Mouse (Mus musculus): ENCODE measurements around the gene Dap. TPM values are rescaled to one million over a fixed set of nuclear protein-coding genes. Genes with fewer than 3 reads are reported as not detected.
A peak's percentile ranks its signal among the peaks of the same experiment; 100 is the strongest.

Gene Dap
- total RNA-seq (2014; rRNA removed; ENCODE audit: low replicate concordance) (36.8 and 162 TPM in 2 replicates), polyA plus RNA-seq (2015; fragmentation: Nextera tagmentation; extraction: Ambion mirVana) (47.5 and 50.3 TPM in 2 replicates)

DNA sequence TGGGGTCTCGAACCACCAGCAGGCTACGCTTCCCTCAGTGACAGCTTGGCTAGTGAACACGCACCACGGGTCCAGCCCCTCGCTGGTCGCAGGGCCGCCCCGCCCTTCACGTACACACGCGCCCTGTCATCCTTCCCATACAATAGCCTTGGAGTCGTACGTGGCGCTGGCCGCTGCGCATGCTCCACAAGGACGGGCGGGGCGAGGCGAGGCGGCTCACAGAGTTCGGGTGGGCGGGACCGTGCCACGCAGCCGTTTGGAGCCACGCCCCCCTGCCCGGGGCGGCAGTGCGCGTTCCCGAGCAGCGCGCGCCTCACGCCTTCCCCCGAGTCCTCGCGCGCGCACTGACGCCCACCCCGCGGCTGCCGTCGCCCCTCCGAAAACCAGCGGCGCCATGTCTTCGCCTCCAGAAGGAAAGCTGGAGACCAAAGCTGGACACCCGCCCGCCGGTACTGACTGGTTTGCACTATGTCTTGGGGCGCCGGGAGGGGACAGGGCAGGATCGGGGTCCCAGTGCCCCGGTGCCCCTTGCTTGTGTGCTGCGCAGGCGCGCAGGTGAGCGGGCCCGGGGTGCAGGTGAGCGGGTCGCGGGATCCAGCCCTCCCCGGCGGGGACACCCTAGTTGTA, at the start of gene Dap:
Gene Dap, plus strand, starts transcription at position 180 of the 627 bp plus-strand sequence.
- Histone ChIP-seq H3K36me3 (replicated peaks; ENCODE audit: control insufficient read depth, insufficient read depth, low read length) (no peaks in the 10 kb centered on the region), H3K27ac (ENCODE audit: low read depth) (peak within 1 kb of the TSS; percentile 89)
- peak; percentile 99 for ATAC-seq (ENCODE audit: insufficient read depth, low read depth)

GRCm38 (mm10) chr15:31176566-31176965, 47.5 kb upstream of the Dap start:
- no peak for DNase-seq (ENCODE audit: low spot score)
- TF ChIP-seq EP300 (IDR thresholded peaks at IDR 0.05; ENCODE audit: low read depth) (no peak), CTCF (IDR thresholded peaks at IDR 0.05; ENCODE audit: low read depth) (no peak)
- H3K9me3 ChIP-seq (replicated peaks; ENCODE audit: control insufficient read depth, low read length) = no peaks in the 10 kb centered on the region
- WGBS = 54% methylated on average over 8 of the region's 8 CpGs
- H3K4me1 ChIP-seq (ENCODE audit: control insufficient read depth, insufficient read depth) = no peaks in the 10 kb centered on the region
- no peaks in the 10 kb centered on the region for H3K27me3 ChIP-seq (ENCODE audit: control insufficient read depth, insufficient read depth, low read length)
- H3K4me3 ChIP-seq (ENCODE audit: low read depth, low read length) = no peak overlapping the region
- no peak overlapping the region for H3K9ac ChIP-seq (replicated peaks; ENCODE audit: low read depth, low read length)
- no peaks in the 10 kb centered on the region for H3K36me3 ChIP-seq (replicated peaks; ENCODE audit: control insufficient read depth, insufficient read depth, low read length)
- ATAC-seq (ENCODE audit: insufficient read depth, low read depth) = no peak
- H3K27ac ChIP-seq (ENCODE audit: low read depth) = no peak overlapping the region
- no peak overlapping the region for H3K4me2 ChIP-seq (ENCODE audit: low read depth, low read length)

More for the DNA sequence above, at the start of gene Dap:
- peak; percentile 97 for DNase-seq (ENCODE audit: low spot score)
- no peaks in the 10 kb centered on the region for H3K27me3 ChIP-seq (ENCODE audit: control insufficient read depth, insufficient read depth, low read length)
- H3K4me1 ChIP-seq (ENCODE audit: control insufficient read depth, insufficient read depth) = peaks cover 12% of the 10 kb centered on the region; the same call in 1 of the 2 replicates
- peak within 1 kb of the TSS; percentile 92 for H3K4me2 ChIP-seq (ENCODE audit: low read depth, low read length)
- H3K9me3 ChIP-seq (replicated peaks; ENCODE audit: control insufficient read depth, low read length) = no peaks in the 10 kb centered on the region
- TF ChIP-seq CTCF (IDR thresholded peaks at IDR 0.05; ENCODE audit: low read depth) (no peak), EP300 (IDR thresholded peaks at IDR 0.05; ENCODE audit: low read depth) (no peak)
- peak within 1 kb of the TSS; percentile 90 for H3K4me3 ChIP-seq (ENCODE audit: low read depth, low read length)
- WGBS = under 1% methylated on average over 65 of the region's 67 CpGs
- peak within 1 kb of the TSS; percentile 92 for H3K9ac ChIP-seq (replicated peaks; ENCODE audit: low read depth, low read length)

GRCm38 (mm10) chr15:31184651-31185443, 39.3 kb upstream of the Dap start:
- Histone ChIP-seq H3K9ac (replicated peaks; ENCODE audit: low read depth, low read length) (no peak overlapping the region), H3K4me2 (ENCODE audit: low read depth, low read length) (no peak overlapping the region), H3K9me3 (replicated peaks; ENCODE audit: control insufficient read depth, low read length) (no peaks in the 10 kb centered on the region), H3K4me3 (ENCODE audit: low read depth, low read length) (no peak overlapping the region), H3K27me3 (ENCODE audit: control insufficient read depth, insufficient read depth, low read length) (no peaks in the 10 kb centered on the region), H3K27ac (ENCODE audit: low read depth) (no peak overlapping the region), H3K36me3 (replicated peaks; ENCODE audit: control insufficient read depth, insufficient read depth, low read length) (no peaks in the 10 kb centered on the region), H3K4me1 (ENCODE audit: control insufficient read depth, insufficient read depth) (no peaks in the 10 kb centered on the region)
- DNase-seq (ENCODE audit: low spot score) = peak; percentile 28
- WGBS = 56% methylated on average over 12 of the region's 12 CpGs
- TF ChIP-seq CTCF (IDR thresholded peaks at IDR 0.05; ENCODE audit: low read depth) = no peak
- ATAC-seq (ENCODE audit: insufficient read depth, low read depth) = no peak

GRCm38 (mm10) chr15:31185506-31185905, 38.6 kb upstream of the Dap start:
- no peak for TF ChIP-seq EP300 (IDR thresholded peaks at IDR 0.05; ENCODE audit: low read depth)
- TF ChIP-seq CTCF (IDR thresholded peaks at IDR 0.05; ENCODE audit: low read depth) = no peak
- no peaks in the 10 kb centered on the region for H3K9me3 ChIP-seq (replicated peaks; ENCODE audit: control insufficient read depth, low read length)
- H3K4me2 ChIP-seq (ENCODE audit: low read depth, low read length) = no peak overlapping the region
- WGBS = 86% methylated on average over 5 of the region's 5 CpGs
- no peak for ATAC-seq (ENCODE audit: insufficient read depth, low read depth)
- no peak overlapping the region for H3K4me3 ChIP-seq (ENCODE audit: low read depth, low read length)
- H3K9ac ChIP-seq (replicated peaks; ENCODE audit: low read depth, low read length) = no peak overlapping the region
- no peak for DNase-seq (ENCODE audit: low spot score)
- H3K36me3 ChIP-seq (replicated peaks; ENCODE audit: control insufficient read depth, insufficient read depth, low read length) = no peaks in the 10 kb centered on the region
- H3K27ac ChIP-seq (ENCODE audit: low read depth) = no peak overlapping the region
- no peaks in the 10 kb centered on the region for H3K27me3 ChIP-seq (ENCODE audit: control insufficient read depth, insufficient read depth, low read length)
- H3K4me1 ChIP-seq (ENCODE audit: control insufficient read depth, insufficient read depth) = no peaks in the 10 kb centered on the region

- Histone ChIP-seq H3K4me1 (ENCODE audit: control insufficient read depth, insufficient read depth) (no peaks in the 10 kb centered on the region), H3K4me3 (ENCODE audit: low read depth, low read length) (no peak overlapping the region), H3K27me3 (ENCODE audit: control insufficient read depth, insufficient read depth, low read length) (no peaks in the 10 kb centered on the region), H3K36me3 (replicated peaks; ENCODE audit: control insufficient read depth, insufficient read depth, low read length) (no peaks in the 10 kb centered on the region), H3K9ac (replicated peaks; ENCODE audit: low read depth, low read length) (no peak overlapping the region), H3K27ac (ENCODE audit: low read depth) (peak overlapping the region; percentile 66), H3K9me3 (replicated peaks; ENCODE audit: control insufficient read depth, low read length) (no peaks in the 10 kb centered on the region), H3K4me2 (ENCODE audit: low read depth, low read length) (no peak overlapping the region)
- TF ChIP-seq EP300 (IDR thresholded peaks at IDR 0.05; ENCODE audit: low read depth) = no peak
- no peak for TF ChIP-seq CTCF (IDR thresholded peaks at IDR 0.05; ENCODE audit: low read depth)
- peak; percentile 16; the same call in 1 of the 2 replicates for ATAC-seq (ENCODE audit: insufficient read depth, low read depth)
- 66% methylated on average over 6 of the region's 6 CpGs for WGBS
- no peak for DNase-seq (ENCODE audit: low spot score)
These were observed 37.7 kb upstream of the Dap start for GRCm38 (mm10) chr15:31186371-31186901.
